Mouse (Mus musculus) C2C12 (cell line): Measurements from ENCODE around the gene Rorb. TPM values are rescaled to one million over a fixed set of nuclear protein-coding genes. Genes with fewer than 3 reads are reported as not detected.

Experiments
- H3K27me3 ChIP-seq: one replicate; pipeline ENCODE4 v1.6.1; 2011; ENCODE audit not compliant: control insufficient read depth, insufficient read depth, insufficient read length
- H3K36me3 ChIP-seq: one replicate; pipeline ENCODE4 v1.6.1; 2011; ENCODE audit not compliant: control insufficient read depth, insufficient read depth
- H3K4me3 ChIP-seq: one replicate; pipeline ENCODE4 v1.5.1; 2011; ENCODE audit warnings: mild to moderate bottlenecking, control low read depth; ENCODE audit not compliant: poor library complexity, insufficient read depth, severe bottlenecking
- H3K79me2 ChIP-seq: one replicate; pipeline ENCODE4 v1.6.1; 2011; ENCODE audit not compliant: control insufficient read depth, insufficient read depth
- H3K79me3 ChIP-seq: one replicate; pipeline ENCODE4 v1.6.1; 2011; ENCODE audit warnings: low read depth, control low read depth
- H3ac ChIP-seq: one replicate; pipeline ENCODE3; 2011; ENCODE audit warnings: low read depth; ENCODE audit not compliant: control insufficient read depth, insufficient read length
- CEBPB ChIP-seq: IDR thresholded peaks from one replicate; pipeline ENCODE4 v1.6.1; 2011; ENCODE audit warnings: low read depth, mild to moderate bottlenecking, control low read depth, moderate library complexity
- CTCF ChIP-seq: IDR thresholded peaks from one replicate; pipeline ENCODE4 v1.5.1; 2011; ENCODE audit not compliant: control insufficient read depth, insufficient read depth, insufficient read length
- FOSL1 ChIP-seq: IDR thresholded peaks from one replicate; pipeline ENCODE4 v1.8.0; 2011; ENCODE audit warnings: mild to moderate bottlenecking, low read length; ENCODE audit not compliant: poor library complexity, insufficient read depth, severe bottlenecking
- MAX ChIP-seq: IDR thresholded peaks from one replicate; pipeline ENCODE4 v1.6.1; 2011; ENCODE audit warnings: mild to moderate bottlenecking, control low read depth
- MYOD1 ChIP-seq: IDR thresholded peaks from one replicate; pipeline ENCODE4 v1.6.1; 2011; ENCODE audit warnings: low read depth; ENCODE audit not compliant: control insufficient read depth, insufficient read length
- MYOG ChIP-seq: IDR thresholded peaks from one replicate; pipeline ENCODE4 v1.6.1; 2011; ENCODE audit not compliant: control insufficient read depth, insufficient read length; ENCODE audit errors: extremely low read depth
- USF1 ChIP-seq: IDR thresholded peaks from one replicate; pipeline ENCODE4 v1.6.1; 2011; ENCODE audit warnings: low read depth, mild to moderate bottlenecking, control low read depth, moderate library complexity
- polyA plus RNA-seq: library from polyadenylated mRNA; unstranded; fragments of >200 nt; fragmentation: generic; extraction: Trizol; gene quantifications from one replicate; pipeline ENCODE4 v1.2.1, GENCODE M21; 2012; ENCODE audit warnings: missing spikeins

Rorb gene
- polyA plus RNA-seq, 1 experiment, result 0.06 TPM

DNA sequence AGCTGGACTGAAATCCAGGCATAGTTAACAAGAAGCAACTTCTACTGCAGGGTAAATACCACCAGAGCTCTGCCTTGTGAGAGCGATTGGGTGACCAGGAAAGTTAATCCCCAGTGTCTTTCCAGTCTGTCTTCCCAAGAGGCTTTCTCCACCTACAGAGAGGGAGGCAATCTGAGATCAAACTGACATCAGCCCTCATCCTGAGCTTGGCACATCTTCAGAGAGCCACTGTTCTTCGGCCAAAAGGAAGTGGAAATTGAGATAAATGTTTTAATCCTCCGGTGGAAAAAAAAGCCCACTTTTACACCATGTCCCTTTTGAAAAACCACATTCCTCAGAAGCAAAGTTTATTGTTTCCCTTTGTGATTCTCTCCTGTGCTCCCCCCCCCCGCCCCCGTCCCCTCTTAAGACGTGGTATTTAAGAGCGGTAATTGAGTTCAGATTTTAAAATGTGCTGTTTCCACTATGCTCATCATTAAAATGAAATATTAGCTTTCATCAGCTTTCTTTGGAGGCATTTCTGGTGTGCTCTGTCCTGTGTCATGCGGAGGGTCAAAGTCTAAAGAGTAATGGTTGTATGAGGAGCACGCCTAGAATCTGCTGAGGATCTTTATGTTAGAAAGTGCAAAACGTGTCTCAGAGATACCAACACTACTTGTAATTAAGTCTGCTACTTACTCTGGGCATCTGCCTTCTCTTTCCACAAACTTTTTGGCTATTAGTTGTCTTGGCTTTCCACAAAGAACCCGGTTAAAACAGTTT, 223.2 kb downstream of the Rorb start:
- H3K4me3 ChIP-seq, result no peak overlapping the region
- no peaks in the 10 kb centered on the region for H3K36me3 ChIP-seq
- no peak overlapping the region for H3ac ChIP-seq
- no peaks in the 10 kb centered on the region for H3K79me3 ChIP-seq
- H3K79me2 ChIP-seq, result no peaks in the 10 kb centered on the region
- no peak for TF ChIP-seq MAX
- no peak for TF ChIP-seq MYOG
- TF ChIP-seq USF1, result no peak
- no peak for TF ChIP-seq MYOD1
- no peak for TF ChIP-seq CEBPB
- no peak for TF ChIP-seq CTCF
- no peak for TF ChIP-seq FOSL1
- no peaks in the 10 kb centered on the region for H3K27me3 ChIP-seq

DNA sequence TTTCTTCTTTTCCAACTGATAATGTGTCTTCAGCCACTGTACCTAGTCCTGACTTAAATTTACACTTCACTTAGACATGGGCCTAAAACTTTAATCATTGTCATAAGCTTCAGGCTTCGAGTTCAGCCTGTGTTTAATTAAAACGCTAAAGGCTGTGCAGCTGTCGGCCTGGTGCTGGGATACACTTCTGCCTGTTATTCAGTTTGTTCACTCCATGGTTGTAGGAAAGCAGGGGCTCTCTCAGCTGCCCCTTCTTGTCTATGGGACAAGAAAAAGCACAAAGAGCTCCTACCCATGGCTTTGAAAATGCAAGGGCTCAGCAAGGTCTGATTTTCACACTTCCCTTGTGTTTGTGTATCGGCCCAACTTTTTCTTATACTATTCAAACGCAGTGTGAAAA, 229.8 kb downstream of the Rorb start:
- no peaks in the 10 kb centered on the region for H3K79me3 ChIP-seq
- H3ac ChIP-seq, result no peak overlapping the region
- no peaks in the 10 kb centered on the region for H3K36me3 ChIP-seq
- H3K27me3 ChIP-seq, result no peaks in the 10 kb centered on the region
- no peak for TF ChIP-seq MYOD1
- no peak for TF ChIP-seq CTCF
- no peak for TF ChIP-seq USF1
- TF ChIP-seq FOSL1, result no peak
- no peak for TF ChIP-seq MAX
- TF ChIP-seq CEBPB, result no peak
- no peaks in the 10 kb centered on the region for H3K79me2 ChIP-seq
- H3K4me3 ChIP-seq, result no peak overlapping the region
